Mouse (Mus musculus) urinary bladder, adult 18-20 months (tissue): Measurements from ENCODE around the gene Mkrn1.
A peak's percentile ranks its signal among the peaks of the same experiment; 100 is the strongest.
"Not testable (repeated sequence)": the region's sequence is repeated elsewhere in the genome, so short reads cannot be mapped to it uniquely, and the experiment has no call there.

Experiments used
- DNase-seq, 2 experiments: peaks; one replicate each; pipeline ENCODE4 v3.0.0; 2022; ENCODE audit warnings: low spot score in 2 of 2, mixed read lengths in 2 of 2

Mkrn1 gene

GRCm38 (mm10) chr6:39379749-39380148 is 40.5 kb downstream of the Mkrn1 start:
- no peak for DNase-seq

- DNase-seq = no peak
Measured at GRCm38 (mm10) chr6:39379224-39379623, 41.0 kb downstream of the Mkrn1 start.

GRCm38 (mm10) chr6:39378161-39378835 is 42.0 kb downstream of the Mkrn1 start:
- DNase-seq = not testable (repeated sequence)

- DNase-seq = peak; percentile 82 to 86
Measured at GRCm38 (mm10) chr6:39377311-39377827, 42.9 kb downstream of the Mkrn1 start, which contains the start of gene Slc37a3. TSS of gene Slc37a3 (minus strand) at chr6:39377675.

GRCm38 (mm10) chr6:39376775-39377174 is 43.5 kb downstream of the Mkrn1 start:
- no peak for DNase-seq

GRCm38 (mm10) chr6:39373301-39373955 is 46.8 kb downstream of the Mkrn1 start:
- no peak for DNase-seq

- peak in 1 of 2 experiments; percentile 15 for DNase-seq
Measured at GRCm38 (mm10) chr6:39372727-39373126, 47.5 kb downstream of the Mkrn1 start.

- DNase-seq = no peak
Measured at GRCm38 (mm10) chr6:39372042-39372441, 48.2 kb downstream of the Mkrn1 start.

- DNase-seq = no peak
Measured at GRCm38 (mm10) chr6:39369631-39370030, 50.6 kb downstream of the Mkrn1 start.

- no peak for DNase-seq
Measured at GRCm38 (mm10) chr6:39362684-39363083, 57.6 kb downstream of the Mkrn1 start.

GRCm38 (mm10) chr6:39359207-39359606 is 61.1 kb downstream of the Mkrn1 start:
- DNase-seq = not testable (repeated sequence)

- no peak for DNase-seq
Measured at GRCm38 (mm10) chr6:39348946-39349345, 71.3 kb downstream of the Mkrn1 start.

GRCm38 (mm10) chr6:39347880-39348814 is 72.1 kb downstream of the Mkrn1 start:
- DNase-seq = no peak
